Mouse (Mus musculus) embryonic facial prominence, embryonic 13.5 days (tissue): Measurements from ENCODE around the gene Lamc1. TPM values are rescaled to one million over a fixed set of nuclear protein-coding genes. Genes with fewer than 3 reads are reported as not detected.
"Not testable (repeated sequence)": the region's sequence is repeated elsewhere in the genome, so short reads cannot be mapped to it uniquely, and the experiment has no call there.

Experiments used
- ATAC-seq: fragments of 200-750 bp; cut with Nextera tagmentation; 2 replicates; pipeline ENCODE4 v1.8.0; 2017; ENCODE audit warnings: low read depth; ENCODE audit not compliant: insufficient number of reproducible peaks, insufficient read depth, low FRiP score, low TSS enrichment
- H3K27ac ChIP-seq: fragments of 300-500 bp; sonication (generic); 2 replicates; pipeline ENCODE4 v1.5.1; 2015; ENCODE audit warnings: moderate library complexity, mild to moderate bottlenecking, inconsistent platforms
- H3K27me3 ChIP-seq: fragments of 300-500 bp; sonication (generic); 2 replicates; pipeline ENCODE4 v1.6.1; 2015; ENCODE audit warnings: mild to moderate bottlenecking, inconsistent platforms
- H3K36me3 ChIP-seq: fragments of 300-500 bp; sonication (generic); 2 replicates; pipeline ENCODE4 v1.6.1; 2015; ENCODE audit warnings: mild to moderate bottlenecking, inconsistent platforms
- H3K4me1 ChIP-seq: fragments of 300-500 bp; sonication (generic); 2 replicates; pipeline ENCODE4 v1.6.1; 2015; ENCODE audit warnings: inconsistent platforms
- H3K4me2 ChIP-seq: fragments of 300-500 bp; sonication (generic); 2 replicates; pipeline ENCODE4 v1.6.1; 2015; ENCODE audit warnings: moderate library complexity, mild to moderate bottlenecking, inconsistent platforms
- H3K4me3 ChIP-seq: fragments of 300-500 bp; sonication (generic); 2 replicates; pipeline ENCODE4 v1.5.1; 2015; ENCODE audit warnings: mild to moderate bottlenecking, inconsistent platforms
- H3K9ac ChIP-seq: fragments of 300-500 bp; sonication (generic); 2 replicates; pipeline ENCODE4 v1.6.1; 2015; ENCODE audit warnings: mild to moderate bottlenecking, inconsistent platforms
- H3K9me3 ChIP-seq: fragments of 300-500 bp; sonication (generic); 2 replicates; pipeline ENCODE4 v1.6.1; 2016; ENCODE audit warnings: inconsistent platforms
- WGBS: fragments of 180-500 bp; shearing (Covaris S2); methylation state at CpG from one replicate; pipeline ENCODE4 v1.1.7; 2015; ENCODE audit warnings: mixed read lengths; 5-methylcytosine and 5-hydroxymethylcytosine counted together
- polyA plus RNA-seq: library from polyadenylated mRNA; unstranded; fragments of >200 nt; fragmentation: Nextera tagmentation; extraction: Ambion mirVana; gene quantifications from 2 replicates; pipeline ENCODE4 v1.2.1, GENCODE M21; 2015

The Lamc1 gene
- polyA plus RNA-seq, 1 experiment from 2014 or later = 35.9 TPM

DNA sequence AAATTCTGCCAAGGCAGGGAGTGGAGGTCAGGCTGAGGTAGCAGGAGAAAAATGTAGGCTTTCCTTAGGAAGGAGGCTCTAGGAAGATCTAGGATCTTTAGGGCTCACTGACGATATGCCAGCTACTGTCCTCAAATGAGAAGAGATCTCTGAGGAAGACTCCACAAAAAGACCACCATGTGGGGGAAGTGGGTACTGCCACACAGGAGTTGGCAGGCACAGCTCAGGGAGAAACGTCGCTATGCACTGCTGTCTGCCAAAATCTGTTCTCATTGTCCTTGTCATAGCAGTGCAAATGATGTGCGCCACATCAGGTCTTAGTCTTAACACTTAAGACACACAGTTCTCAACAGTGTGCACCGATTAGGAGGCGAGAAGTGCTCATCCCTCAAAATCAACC is 17.5 kb downstream of the Lamc1 start:
- Histone ChIP-seq H3K27ac (no peak overlapping the region), H3K9me3 (no peaks in the 10 kb centered on the region)

DNA sequence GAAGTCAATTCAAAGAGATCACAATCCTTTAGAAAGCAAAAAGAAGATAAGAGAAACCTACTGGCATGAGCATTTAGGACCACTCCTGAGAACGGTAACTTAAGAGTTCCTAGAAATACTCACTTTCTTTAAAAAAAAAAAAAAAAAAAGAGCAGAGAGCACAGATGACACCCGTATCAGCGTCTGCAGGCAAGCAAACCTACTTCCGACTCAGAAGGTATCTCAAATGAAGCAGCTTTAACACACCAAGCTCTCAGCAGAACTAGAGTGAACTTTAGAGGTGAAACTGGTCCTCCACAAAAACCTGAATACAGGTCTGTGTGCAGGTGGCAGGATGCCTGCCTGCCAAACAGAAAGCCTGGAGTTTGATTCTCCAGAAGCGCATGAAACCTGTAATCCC is 19.6 kb downstream of the Lamc1 start:
- Histone ChIP-seq H3K4me2 (no peak overlapping the region), H3K27me3 (no peaks in the 10 kb centered on the region), H3K36me3 (0 out of 2 replicates have a peak, but pooled peaks cover 2% of the 10 kb centered on the region), H3K4me1 (peaks cover 32% of the 10 kb centered on the region), H3K27ac (no peak overlapping the region), H3K9ac (no peak overlapping the region), H3K4me3 (no peak overlapping the region), H3K9me3 (no peaks in the 10 kb centered on the region)
- WGBS = 87% methylated on average over 5 of the region's 5 CpGs
- ATAC-seq = no peak

More for the DNA sequence above, 17.5 kb downstream of the Lamc1 start:
- Histone ChIP-seq H3K9ac (no peak overlapping the region), H3K36me3 (0 out of 2 replicates have a peak, but pooled peaks cover 2% of the 10 kb centered on the region), H3K4me1 (peaks cover 20% of the 10 kb centered on the region), H3K4me3 (no peak overlapping the region), H3K27me3 (no peaks in the 10 kb centered on the region), H3K4me2 (no peak overlapping the region)
- no peak for ATAC-seq
- 92% methylated on average over 6 of the region's 6 CpGs for WGBS

DNA sequence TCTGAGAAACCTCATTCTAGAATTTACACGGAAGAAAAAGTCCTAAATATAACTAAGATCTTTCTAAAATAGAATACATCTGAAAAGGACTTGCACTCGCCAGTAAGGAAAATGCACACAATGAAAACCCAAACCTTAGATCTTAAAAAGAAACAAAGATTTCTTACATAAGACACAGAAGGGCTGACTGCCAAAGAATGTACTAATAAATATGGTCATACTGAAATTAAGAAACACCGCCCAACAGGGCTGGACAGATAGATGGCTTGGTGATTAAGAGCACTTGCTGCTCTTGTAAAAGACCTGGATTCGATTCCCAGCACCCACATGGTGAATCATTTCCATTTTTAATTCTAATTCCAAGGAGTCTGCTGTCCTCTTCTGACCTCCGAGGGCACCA is 22.4 kb downstream of the Lamc1 start:
- Histone ChIP-seq H3K27ac (no peak overlapping the region), H3K9ac (no peak overlapping the region), H3K9me3 (no peaks in the 10 kb centered on the region), H3K4me2 (no peak overlapping the region), H3K4me1 (peaks cover 27% of the 10 kb centered on the region), H3K4me3 (no peak overlapping the region), H3K36me3 (0 out of 2 replicates have a peak, but pooled peaks cover 2% of the 10 kb centered on the region), H3K27me3 (no peaks in the 10 kb centered on the region)
- 69% methylated on average over 5 of the region's 5 CpGs for WGBS
- no peak for ATAC-seq

DNA sequence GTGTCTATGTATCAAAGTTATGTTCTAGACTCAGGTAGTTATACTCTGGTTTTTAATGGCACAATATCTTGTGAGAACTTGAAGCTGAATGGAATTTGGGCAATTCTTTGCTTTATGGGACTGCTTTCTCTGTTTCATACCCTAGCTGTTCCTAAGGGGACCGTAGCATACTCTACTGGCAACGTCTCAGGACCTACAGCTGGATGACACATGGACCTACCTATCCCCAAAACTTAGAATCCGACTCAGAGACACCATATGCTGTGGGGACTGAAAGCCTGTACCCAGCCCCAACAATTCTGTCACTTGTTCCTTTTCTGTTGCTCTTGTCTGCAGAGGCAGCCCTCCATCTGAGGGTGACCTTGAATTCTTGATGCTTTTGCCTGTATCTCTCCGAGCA is 23.3 kb downstream of the Lamc1 start:
- Histone ChIP-seq H3K4me3 (no peak overlapping the region), H3K9ac (no peak overlapping the region), H3K27ac (0 out of 2 replicates have a peak overlapping the region, but pooled peaks have one; percentile 52), H3K4me1 (peaks cover 27% of the 10 kb centered on the region), H3K4me2 (peak overlapping the region; percentile 31; the same call in 1 of the 2 replicates), H3K36me3 (0 out of 2 replicates have a peak, but pooled peaks cover 2% of the 10 kb centered on the region), H3K9me3 (no peaks in the 10 kb centered on the region), H3K27me3 (no peaks in the 10 kb centered on the region)
- WGBS = 54% methylated on average over 4 of the region's 4 CpGs
- ATAC-seq = no peak

DNA sequence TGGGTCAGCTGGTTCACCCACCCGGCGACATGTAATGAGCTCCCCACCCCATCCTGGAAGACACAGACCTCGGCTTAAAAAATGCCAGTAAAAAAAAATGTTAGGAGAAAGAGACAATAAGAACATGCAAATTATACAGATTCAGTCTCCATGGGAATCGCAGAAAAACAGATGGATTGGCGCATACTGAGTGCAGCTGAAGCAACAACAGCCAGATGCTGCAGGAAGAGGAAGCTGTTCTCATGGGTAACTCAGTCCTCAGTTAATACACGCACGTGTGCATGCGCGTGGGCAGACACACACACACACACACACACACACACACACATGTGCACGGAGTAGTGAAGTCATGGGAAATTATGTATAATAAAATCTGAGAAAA is 23.7 kb downstream of the Lamc1 start:
- Histone ChIP-seq H3K27ac (peak overlapping the region; percentile 52), H3K36me3 (0 out of 2 replicates have a peak, but pooled peaks cover 2% of the 10 kb centered on the region), H3K4me1 (peaks cover 27% of the 10 kb centered on the region), H3K4me2 (peak overlapping the region; percentile 31), H3K9me3 (no peaks in the 10 kb centered on the region), H3K9ac (no peak overlapping the region), H3K27me3 (no peaks in the 10 kb centered on the region), H3K4me3 (no peak overlapping the region)
- no peak for ATAC-seq
- WGBS = 41% methylated on average over 10 of the region's 10 CpGs

DNA sequence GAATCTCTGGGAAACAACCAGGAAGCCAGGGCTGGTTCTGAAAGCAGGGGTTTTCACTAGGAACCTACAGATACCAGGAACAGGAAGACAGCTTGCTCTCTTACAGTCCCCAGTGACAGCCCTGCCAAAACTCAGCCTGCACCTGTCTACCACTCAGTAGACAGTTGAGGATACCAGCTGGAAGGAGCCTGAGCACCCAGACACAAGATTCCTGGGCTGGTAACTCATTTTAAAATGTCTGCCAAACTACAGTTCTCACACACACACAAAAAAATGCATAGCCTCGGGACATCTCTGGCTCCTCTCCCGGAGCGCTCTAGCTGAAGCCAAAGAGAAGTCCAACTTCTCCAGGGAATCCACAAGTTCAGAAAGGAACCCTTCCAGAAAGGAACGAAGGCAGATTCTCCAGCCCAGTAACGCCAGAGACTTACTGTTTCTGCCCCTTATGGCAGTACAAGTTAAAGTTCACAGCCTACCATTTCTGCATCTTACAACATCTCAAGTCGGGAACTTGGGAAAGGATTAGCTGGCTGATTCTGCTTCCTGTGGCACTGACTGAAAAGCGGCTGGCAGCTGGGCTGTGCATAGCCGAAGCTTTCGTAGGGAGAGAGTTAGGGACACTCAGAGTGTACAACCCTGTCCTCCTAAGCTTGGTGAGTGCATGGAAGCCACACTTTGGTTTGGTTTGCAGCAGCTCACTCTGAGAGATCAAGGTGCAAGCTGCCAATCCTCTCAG is 24.2 kb downstream of the Lamc1 start:
- no peak for ATAC-seq
- Histone ChIP-seq H3K36me3 (0 out of 2 replicates have a peak, but pooled peaks cover under 1% of the 10 kb centered on the region), H3K4me3 (no peak overlapping the region), H3K4me2 (peak overlapping the region; percentile 31), H3K9ac (no peak overlapping the region), H3K27ac (peak overlapping the region; percentile 52), H3K4me1 (peaks cover 27% of the 10 kb centered on the region), H3K9me3 (no peaks in the 10 kb centered on the region), H3K27me3 (no peaks in the 10 kb centered on the region)
- 41% methylated on average over 9 of the region's 9 CpGs for WGBS

DNA sequence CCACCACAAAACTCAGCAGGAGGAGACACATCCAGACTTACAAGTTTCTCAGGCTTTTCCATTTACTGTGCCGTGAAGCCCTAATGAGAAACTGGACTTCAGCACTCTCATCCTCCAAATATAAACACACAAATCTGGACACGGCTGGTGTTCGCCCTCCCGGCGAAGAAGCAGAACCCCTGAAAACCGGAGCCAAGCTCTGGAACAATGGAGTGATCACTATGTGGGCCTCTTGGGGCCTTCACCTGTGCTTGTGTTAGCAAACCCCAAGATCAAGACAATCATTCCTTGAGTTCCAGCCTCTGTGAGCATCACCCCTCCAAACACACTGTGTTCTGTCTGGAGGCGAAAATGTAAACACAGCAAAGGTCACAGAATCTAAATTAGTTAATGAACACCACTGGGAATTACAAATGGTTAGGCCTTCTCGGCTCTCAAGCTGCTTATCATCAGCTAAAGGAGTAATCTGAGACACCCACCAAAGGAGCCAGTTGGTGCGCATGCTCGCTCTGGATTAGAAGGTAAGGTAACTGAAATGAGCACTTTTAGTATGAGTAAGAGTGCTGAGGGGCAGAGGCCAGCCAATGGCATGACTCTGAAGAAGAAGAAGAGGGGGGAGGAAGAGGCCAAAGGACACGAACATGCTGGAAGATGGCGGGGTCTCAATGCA is 24.9 kb downstream of the Lamc1 start:
- Histone ChIP-seq H3K27me3 (no peaks in the 10 kb centered on the region), H3K27ac (0 out of 2 replicates have a peak overlapping the region, but pooled peaks have one; percentile 52), H3K4me1 (peaks cover 27% of the 10 kb centered on the region), H3K9me3 (no peaks in the 10 kb centered on the region), H3K9ac (no peak overlapping the region), H3K4me2 (peak overlapping the region; percentile 31; the same call in 1 of the 2 replicates), H3K36me3 (no peaks in the 10 kb centered on the region), H3K4me3 (no peak overlapping the region)
- 53% methylated on average over 12 of the region's 12 CpGs for WGBS
- no peak for ATAC-seq

DNA sequence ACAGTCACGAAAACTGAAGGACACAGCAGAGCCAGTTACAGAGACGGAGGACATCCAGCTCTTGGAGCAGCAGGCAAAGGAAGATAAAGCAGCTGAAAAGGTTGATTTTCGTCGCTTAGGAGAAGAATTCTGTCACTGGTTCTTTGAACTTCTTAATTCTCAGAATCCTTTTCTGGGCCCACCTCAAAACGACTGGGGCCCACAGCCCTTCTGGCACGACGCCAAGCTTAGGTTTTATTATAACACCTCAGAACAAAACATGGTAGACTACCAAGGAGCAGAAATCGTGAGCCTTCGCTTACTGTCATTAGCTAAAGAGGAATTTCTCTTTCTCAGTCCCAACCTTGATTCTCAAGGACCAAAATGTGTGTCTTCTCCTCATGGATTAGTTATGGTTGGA is 26.9 kb downstream of the Lamc1 start:
- H3K36me3 ChIP-seq, H3K9ac ChIP-seq, H3K27ac ChIP-seq, H3K27me3 ChIP-seq, H3K4me3 ChIP-seq, H3K9me3 ChIP-seq, ATAC-seq, H3K4me2 ChIP-seq: not testable (repeated sequence)
- 83% methylated on average over 9 of the region's 9 CpGs for WGBS
- peaks cover 27% of the 10 kb centered on the region for H3K4me1 ChIP-seq

DNA sequence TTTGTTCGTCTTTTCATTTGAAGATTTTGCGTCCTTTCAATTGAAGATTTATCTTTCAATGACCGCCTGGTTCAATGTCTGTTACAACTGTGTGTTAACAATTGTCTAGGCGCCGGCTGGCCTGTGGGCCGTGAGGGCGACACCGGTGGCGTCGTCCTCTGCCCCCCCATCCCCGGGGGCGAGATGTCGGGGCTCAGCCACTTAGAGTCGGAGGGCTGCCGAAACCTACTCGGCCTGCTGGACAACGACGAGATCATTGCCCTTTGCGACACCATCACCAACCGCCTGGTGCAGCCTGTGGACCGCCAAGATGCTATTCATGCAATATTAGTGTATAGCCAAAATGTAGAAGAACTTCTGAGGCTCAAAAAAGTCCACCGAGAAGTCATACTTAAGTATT is 27.3 kb downstream of the Lamc1 start:
- H3K4me1 ChIP-seq = peaks cover 25% of the 10 kb centered on the region
- not testable (repeated sequence) for H3K9ac ChIP-seq, H3K36me3 ChIP-seq, H3K27me3 ChIP-seq, H3K4me3 ChIP-seq, H3K4me2 ChIP-seq, H3K27ac ChIP-seq, H3K9me3 ChIP-seq, ATAC-seq
- 97% methylated on average over 22 of the region's 22 CpGs for WGBS

DNA sequence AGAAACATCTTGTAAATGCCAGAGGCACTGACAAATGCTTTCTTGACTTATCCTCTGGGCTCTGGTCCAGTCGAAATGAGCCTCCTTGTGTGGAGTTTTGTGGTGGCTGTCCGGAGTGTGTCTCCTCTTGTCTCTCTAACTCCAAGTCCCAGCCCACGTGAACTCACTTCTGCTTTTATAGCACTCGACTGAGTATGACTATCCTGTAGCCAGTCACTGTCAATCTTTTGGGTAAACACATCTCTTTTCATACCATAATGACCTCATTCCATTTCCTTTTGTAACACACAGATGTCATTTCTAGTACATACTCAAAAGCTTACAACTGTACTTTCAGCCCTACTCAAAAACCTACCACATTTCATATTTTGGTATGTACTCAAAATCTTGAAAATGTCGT is 33.1 kb downstream of the Lamc1 start:
- WGBS = 81% methylated on average over 5 of the region's 5 CpGs
- not testable (repeated sequence) for H3K36me3 ChIP-seq, H3K4me2 ChIP-seq, ATAC-seq, H3K27ac ChIP-seq, H3K9ac ChIP-seq, H3K4me3 ChIP-seq, H3K4me1 ChIP-seq, H3K9me3 ChIP-seq, H3K27me3 ChIP-seq

DNA sequence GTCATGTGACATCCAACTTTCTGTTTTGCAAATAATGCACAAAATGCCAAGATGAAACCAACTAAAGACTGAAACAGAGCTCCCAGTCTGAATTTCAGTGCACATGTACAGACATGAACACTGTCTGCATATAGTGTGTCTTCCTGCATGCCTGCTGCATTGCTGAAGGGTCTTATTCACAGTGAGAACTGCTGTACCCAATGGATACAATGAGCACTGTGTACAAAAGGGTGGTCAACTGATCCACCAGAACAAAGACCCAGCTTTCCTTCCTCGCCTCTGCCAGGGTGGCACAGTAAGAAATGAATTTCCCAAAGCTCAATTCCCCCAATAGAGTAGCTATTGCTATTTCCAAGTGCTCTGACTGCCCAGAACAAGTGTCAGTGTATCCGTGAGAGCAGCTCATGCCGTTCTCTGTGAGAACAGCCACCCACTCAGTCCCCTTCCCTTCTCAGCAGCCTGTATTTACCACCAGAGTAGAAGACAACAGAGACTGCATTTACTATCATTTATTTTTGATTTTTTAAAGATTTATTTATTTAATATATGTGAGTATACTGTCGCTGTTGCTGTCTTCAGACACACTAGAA is 34.7 kb downstream of the Lamc1 start:
- not testable (repeated sequence) for H3K4me2 ChIP-seq, H3K4me1 ChIP-seq, H3K4me3 ChIP-seq, H3K9me3 ChIP-seq, H3K36me3 ChIP-seq, H3K9ac ChIP-seq, H3K27me3 ChIP-seq, H3K27ac ChIP-seq, ATAC-seq
- 87% methylated on average over 4 of the region's 4 CpGs for WGBS
